Mouse (Mus musculus) heart, embryonic 10.5 days (tissue): ENCODE data around the gene Cts7. TPM values are rescaled to one million over a fixed set of nuclear protein-coding genes. Genes with fewer than 3 reads are reported as not detected.

Experiments used
- DNase-seq: peaks from one replicate; pipeline ENCODE4 v3.0.0-alpha.2; 2017; ENCODE audit warnings: low spot score
- H3K27ac ChIP-seq: fragments of 300-500 bp; sonication (generic); 2 replicates; pipeline ENCODE4 v1.5.1; 2016; ENCODE audit warnings: mild to moderate bottlenecking
- H3K27me3 ChIP-seq: fragments of 300-500 bp; sonication (generic); 2 replicates; pipeline ENCODE4 v1.6.1; 2016; ENCODE audit warnings: mild to moderate bottlenecking; ENCODE audit not compliant: poor library complexity, insufficient read depth, severe bottlenecking
- H3K36me3 ChIP-seq: fragments of 300-500 bp; sonication (generic); 2 replicates; pipeline ENCODE4 v1.6.1; 2016; ENCODE audit warnings: mild to moderate bottlenecking, moderate library complexity
- H3K4me1 ChIP-seq: fragments of 300-500 bp; sonication (generic); 2 replicates; pipeline ENCODE4 v1.6.1; 2016; ENCODE audit warnings: mild to moderate bottlenecking
- H3K4me3 ChIP-seq: fragments of 300-500 bp; sonication (generic); 2 replicates; pipeline ENCODE4 v1.5.1; 2016; ENCODE audit warnings: mild to moderate bottlenecking, moderate library complexity
- H3K9me3 ChIP-seq: fragments of 300-500 bp; sonication (generic); 2 replicates; pipeline ENCODE4 v1.6.1; 2016; ENCODE audit warnings: mild to moderate bottlenecking, moderate library complexity
- microRNA-seq: library from miRNA; unstranded; fragments of <30 nt; microRNA quantifications from one replicate; pipeline ENCODE4, GENCODE M21; 2017
- polyA plus RNA-seq: library from polyadenylated mRNA; unstranded; fragments of >200 nt; fragmentation: Nextera tagmentation; extraction: Ambion mirVana; gene quantifications from 2 replicates; pipeline ENCODE4 v1.2.1, GENCODE M21; 2016

The Cts7 gene
- polyA plus RNA-seq = not detected in 2 replicates

- H3K4me1 ChIP-seq = no peaks in the 10 kb centered on the region
- no peak within 1 kb of the TSS for H3K4me3 ChIP-seq
- H3K27ac ChIP-seq = no peak within 1 kb of the TSS
- H3K36me3 ChIP-seq = no peaks in the 10 kb centered on the region
- DNase-seq = no peak
- no peaks in the 10 kb centered on the region for H3K27me3 ChIP-seq
- peaks cover 19% of the 10 kb centered on the region; the same call in 1 of the 2 replicates for H3K9me3 ChIP-seq
Observed at GRCm38 (mm10) chr13:61358097-61358496, at the start of gene Cts7. Gene Cts7 (minus strand): TSS chr13:61358197.

Small RNA genes within 50 kb of the gene (microRNA-seq; reads per million reads assigned to microRNA genes)
- not detected for gene Gm27704

Other genes starting within 250 kb of the Cts7 start
- not detected in 2 replicates for gene Ctsr, start 193.9 kb downstream of the Cts7 start, polyA plus RNA-seq
- not detected in 2 replicates for gene Cts6, start 154.8 kb downstream of the Cts7 start, polyA plus RNA-seq
- not detected in 2 replicates for gene Cts8, start 102.8 kb downstream of the Cts7 start, polyA plus RNA-seq
- not detected in 2 replicates for gene Gm49398, start 69.4 kb downstream of the Cts7 start, polyA plus RNA-seq
- gene Ctsm, start 183.6 kb upstream of the Cts7 start, polyA plus RNA-seq = not detected in 2 replicates
- not detected in 2 replicates for gene Gm49352, start 210.0 kb upstream of the Cts7 start, polyA plus RNA-seq
- gene Cts3, start 211.9 kb upstream of the Cts7 start, polyA plus RNA-seq = not detected in 2 replicates